Mouse (Mus musculus): ENCODE results near the gene Kit.

DNA sequence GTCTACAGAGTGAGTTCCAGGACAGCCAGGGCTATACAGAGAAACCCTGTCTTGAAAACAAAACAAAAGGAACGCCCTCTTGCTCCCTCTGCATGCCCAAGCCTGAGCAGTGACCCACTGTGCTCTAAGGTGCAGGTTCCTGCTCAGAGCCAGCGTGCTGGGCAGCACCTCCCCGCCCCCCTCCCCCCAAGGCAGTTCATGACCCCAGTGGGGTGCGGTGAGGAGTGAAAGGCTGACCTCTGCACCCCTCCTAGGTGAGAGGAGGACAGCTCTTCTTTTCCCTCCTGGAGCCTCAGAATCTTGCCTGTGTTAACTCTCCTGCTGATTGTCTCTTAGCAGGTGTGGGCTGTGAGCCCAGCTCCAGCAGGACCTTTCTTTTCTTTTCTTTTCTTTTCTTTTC, 36.3 kb upstream of the Kit start:
- TF ChIP-seq CTCF (IDR thresholded peaks at IDR 0.05; ENCODE audit: borderline replicate concordance, control insufficient read depth, extremely low read depth, insufficient read depth, low read length, poor library complexity) (no peak), POLR2A (IDR thresholded peaks at IDR 0.05; ENCODE audit: control insufficient read depth, extremely low read depth, insufficient read depth, low read length, poor library complexity) (no peak)

Measured in thymus, adult 2 months (tissue).